Mouse (Mus musculus) midbrain, embryonic 12.5 days (tissue): Measurements from ENCODE around the gene Kdm2a. TPM values are rescaled to one million over a fixed set of nuclear protein-coding genes. Genes with fewer than 3 reads are reported as not detected.

Source experiments
- polyA plus RNA-seq: library from polyadenylated mRNA; unstranded; fragments of >200 nt; fragmentation: Nextera tagmentation; extraction: Ambion mirVana; gene quantifications from 2 replicates; pipeline ENCODE4 v1.2.1, GENCODE M21; 2016

The Kdm2a gene
- polyA plus RNA-seq, 1 experiment from 2014 or later = 58.0 TPM

Other genes starting within 250 kb of the Kdm2a start
- gene Coro1b, start 249.7 kb downstream of the Kdm2a start, polyA plus RNA-seq = 121 and 133 TPM in 2 replicates
- gene Ptprcap, start 244.7 kb downstream of the Kdm2a start, polyA plus RNA-seq = 0.42 and 0.71 TPM in 2 replicates
- gene Rps6kb2, start 234.9 kb downstream of the Kdm2a start, polyA plus RNA-seq = 62.8 and 63.3 TPM in 2 replicates
- 3.8 and 4.2 TPM in 2 replicates for gene Carns1, start 222.8 kb downstream of the Kdm2a start, polyA plus RNA-seq
- 0.73 and 0.86 TPM in 2 replicates for gene Tbc1d10c, start 207.0 kb downstream of the Kdm2a start, polyA plus RNA-seq
- 709 and 733 TPM in 2 replicates for gene Ppp1ca, start 206.2 kb downstream of the Kdm2a start, polyA plus RNA-seq
- gene Rad9a, start 196.6 kb downstream of the Kdm2a start, polyA plus RNA-seq = 35.0 and 41.5 TPM in 2 replicates
- 0.48 and 0.94 TPM in 2 replicates for gene Clcf1, start 184.0 kb downstream of the Kdm2a start, polyA plus RNA-seq
- gene AC109138.7, start 183.9 kb downstream of the Kdm2a start, polyA plus RNA-seq = not detected in 2 replicates
- 15.2 and 16.1 TPM in 2 replicates for gene Pold4, start 166.4 kb downstream of the Kdm2a start, polyA plus RNA-seq
- 6.0 and 7.5 TPM in 2 replicates for gene Ssh3, start 129.1 kb downstream of the Kdm2a start, polyA plus RNA-seq
- gene Ankrd13d, start 115.1 kb downstream of the Kdm2a start, polyA plus RNA-seq = 17.6 and 18.9 TPM in 2 replicates
- gene Grk2, start 92.1 kb downstream of the Kdm2a start, polyA plus RNA-seq = 18.4 and 19.3 TPM in 2 replicates
- gene Rhod, start 41.1 kb upstream of the Kdm2a start, polyA plus RNA-seq = 6.7 and 10.3 TPM in 2 replicates
- 1.5 and 1.9 TPM in 2 replicates for gene Syt12, start 79.2 kb upstream of the Kdm2a start, polyA plus RNA-seq
- not detected in 2 replicates for gene 2010003K11Rik, start 100.3 kb upstream of the Kdm2a start, polyA plus RNA-seq
- gene Pcx, start 112.2 kb upstream of the Kdm2a start, polyA plus RNA-seq = 22.4 and 24.5 TPM in 2 replicates
- 13.6 and 16.1 TPM in 2 replicates for gene Lrfn4, start 217.4 kb upstream of the Kdm2a start, polyA plus RNA-seq
- 57.2 and 59.8 TPM in 2 replicates for gene Rce1, start 227.4 kb upstream of the Kdm2a start, polyA plus RNA-seq